Mouse (Mus musculus) urinary bladder, postnatal 10 days (tissue): ENCODE data around the gene Zbtb18.

Experiments used
- DNase-seq: peaks from one replicate; pipeline ENCODE4 v3.0.0; 2022; ENCODE audit warnings: low spot score

Gene Zbtb18

GRCm38 (mm10) chr1:177484280-177484679 lies 42.1 kb downstream of the Zbtb18 start:
- DNase-seq: no peak

GRCm38 (mm10) chr1:177484680-177485079 lies 42.5 kb downstream of the Zbtb18 start:
- DNase-seq: no peak

- DNase-seq: no peak
Observed at GRCm38 (mm10) chr1:177489844-177490243, 47.7 kb downstream of the Zbtb18 start.

GRCm38 (mm10) chr1:177490808-177491207 lies 48.7 kb downstream of the Zbtb18 start:
- no peak for DNase-seq

- DNase-seq: no peak
Observed at GRCm38 (mm10) chr1:177491280-177491679, 49.1 kb downstream of the Zbtb18 start.

- DNase-seq: no peak
Observed at GRCm38 (mm10) chr1:177494306-177494705, 52.2 kb downstream of the Zbtb18 start.

- no peak for DNase-seq
Observed at GRCm38 (mm10) chr1:177494913-177495542, 52.9 kb downstream of the Zbtb18 start.
